Mouse (Mus musculus) right cerebral cortex, adult 2 months (tissue): ENCODE data around the gene Hibadh.

Experiments
- DNase-seq, 2 experiments: peaks; one replicate each; pipeline ENCODE4 v3.0.0; 2021 to 2022; ENCODE audit warnings: low spot score in 2 of 2

Gene Hibadh

GRCm38 (mm10) chr6:52502986-52503385, 137.2 kb downstream of the Hibadh start:
- DNase-seq, result no peak

DNA sequence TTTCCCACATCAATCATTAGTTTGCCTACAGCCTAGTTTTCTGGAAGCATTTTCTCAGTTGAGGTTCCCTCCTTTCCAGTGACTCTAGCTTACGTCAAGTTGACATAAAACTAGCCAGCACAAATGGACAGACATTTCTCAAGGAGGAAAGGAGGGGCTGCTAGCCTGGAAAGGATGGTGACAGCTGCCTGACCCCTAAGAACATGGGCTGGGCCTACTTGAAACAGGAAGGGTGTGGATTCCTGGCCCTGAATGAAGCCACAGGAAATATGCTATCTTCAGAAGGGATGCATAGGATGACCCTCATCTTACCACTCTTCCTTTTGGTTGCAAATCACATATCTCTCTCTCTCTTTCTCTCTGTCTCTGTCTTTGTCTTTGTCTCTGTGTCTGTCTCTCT, 138.7 kb downstream of the Hibadh start:
- no peak for DNase-seq
